Mouse (Mus musculus) hindbrain, embryonic 12.5 days (tissue): ENCODE measurements around the gene Cradd. TPM values are rescaled to one million over a fixed set of nuclear protein-coding genes. Genes with fewer than 3 reads are reported as not detected.

Experiments
- ATAC-seq: fragments of 200-750 bp; cut with Nextera tagmentation; 2 replicates; pipeline ENCODE4 v1.8.0; 2017; ENCODE audit warnings: moderate TSS enrichment; ENCODE audit not compliant: low FRiP score
- H3K27ac ChIP-seq: fragments of 300-500 bp; sonication (generic); 2 replicates; pipeline ENCODE4 v1.5.1; 2016; ENCODE audit warnings: mild to moderate bottlenecking
- H3K27me3 ChIP-seq: fragments of 300-500 bp; sonication (generic); 2 replicates; pipeline ENCODE4 v1.6.1; 2016; ENCODE audit warnings: mild to moderate bottlenecking
- H3K36me3 ChIP-seq: fragments of 300-500 bp; sonication (generic); 2 replicates; pipeline ENCODE4 v1.6.1; 2016; ENCODE audit warnings: mild to moderate bottlenecking
- H3K4me1 ChIP-seq: fragments of 300-500 bp; sonication (generic); 2 replicates; pipeline ENCODE4 v1.6.1; 2016
- H3K4me2 ChIP-seq: fragments of 300-500 bp; sonication (generic); replicated peaks from 2 replicates; pipeline ENCODE4 v1.6.1; 2016; ENCODE audit warnings: mild to moderate bottlenecking
- H3K4me3 ChIP-seq: fragments of 300-500 bp; sonication (generic); 2 replicates; pipeline ENCODE4 v1.5.1; 2016; ENCODE audit warnings: mild to moderate bottlenecking
- H3K9ac ChIP-seq: fragments of 300-500 bp; sonication (generic); 2 replicates; pipeline ENCODE4 v1.6.1; 2016; ENCODE audit warnings: mild to moderate bottlenecking, moderate library complexity
- H3K9me3 ChIP-seq: fragments of 300-500 bp; sonication (generic); replicated peaks from 2 replicates; pipeline ENCODE4 v1.6.1; 2016; ENCODE audit warnings: mild to moderate bottlenecking
- WGBS: fragments of 180-500 bp; shearing (Covaris S2); methylation state at CpG from one replicate; pipeline ENCODE4 v1.1.7; 2016; 5-methylcytosine and 5-hydroxymethylcytosine counted together
- polyA plus RNA-seq: library from polyadenylated mRNA; unstranded; fragments of >200 nt; fragmentation: Nextera tagmentation; extraction: Ambion mirVana; gene quantifications from 2 replicates; pipeline ENCODE4 v1.2.1, GENCODE M21; 2016

The Cradd gene
- polyA plus RNA-seq, 1 experiment from 2014 or later, result 12.4 TPM

GRCm38 (mm10) chr10:95329884-95330283 is 6.0 kb upstream of the Cradd start:
- Histone ChIP-seq H3K9me3 (no peaks in the 10 kb centered on the region), H3K27me3 (peaks cover 4% of the 10 kb centered on the region; the same call in 1 of the 2 replicates), H3K4me2 (no peak overlapping the region), H3K27ac (no peak overlapping the region), H3K4me1 (no peaks in the 10 kb centered on the region), H3K4me3 (no peak overlapping the region), H3K36me3 (no peaks in the 10 kb centered on the region), H3K9ac (no peak overlapping the region)
- no peak for ATAC-seq
- WGBS, result 97% methylated on average over 1 of the region's 1 CpGs

- WGBS, result 60% methylated on average over 1 of the region's 1 CpGs
- no peak overlapping the region for H3K4me3 ChIP-seq
- ATAC-seq, result peak; percentile 56
Measured at GRCm38 (mm10) chr10:95324278-95324631, 322 bp upstream of the Cradd start.

GRCm38 (mm10) chr10:95322076-95323070 is 1.6 kb downstream of the Cradd start:
- H3K4me2 ChIP-seq, result peak overlapping the region; percentile 64
- no peak for ATAC-seq
- H3K9ac ChIP-seq, result no peak overlapping the region
- H3K4me1 ChIP-seq, result peaks cover 8% of the 10 kb centered on the region
- 0 out of 2 replicates have a peak overlapping the region, but pooled peaks have one; percentile 19 for H3K27ac ChIP-seq
- H3K36me3 ChIP-seq, result no peaks in the 10 kb centered on the region
- 67% methylated on average over 20 of the region's 20 CpGs for WGBS
- no peaks in the 10 kb centered on the region for H3K9me3 ChIP-seq
- H3K27me3 ChIP-seq, result no peaks in the 10 kb centered on the region
- no peak overlapping the region for H3K4me3 ChIP-seq

More at GRCm38 (mm10) chr10:95324278-95324631, 322 bp upstream of the Cradd start:
- H3K9ac ChIP-seq, result no peak overlapping the region
- no peaks in the 10 kb centered on the region for H3K27me3 ChIP-seq
- H3K4me2 ChIP-seq, result no peak overlapping the region
- no peak overlapping the region for H3K27ac ChIP-seq
- peaks cover 8% of the 10 kb centered on the region for H3K4me1 ChIP-seq
- no peaks in the 10 kb centered on the region for H3K36me3 ChIP-seq
- H3K9me3 ChIP-seq, result no peaks in the 10 kb centered on the region

GRCm38 (mm10) chr10:95319001-95319400 is 4.9 kb downstream of the Cradd start:
- WGBS, result 91% methylated on average over 13 of the region's 13 CpGs
- H3K9me3 ChIP-seq, result no peaks in the 10 kb centered on the region
- H3K9ac ChIP-seq, result no peak overlapping the region
- no peaks in the 10 kb centered on the region; the same call in 1 of the 2 replicates for H3K27me3 ChIP-seq
- H3K4me2 ChIP-seq, result no peak overlapping the region
- no peaks in the 10 kb centered on the region for H3K36me3 ChIP-seq
- no peak overlapping the region for H3K4me3 ChIP-seq
- H3K27ac ChIP-seq, result no peak overlapping the region
- H3K4me1 ChIP-seq, result peaks cover 14% of the 10 kb centered on the region
- no peak for ATAC-seq

- Histone ChIP-seq H3K36me3 (no peaks in the 10 kb centered on the region), H3K27me3 (no peaks in the 10 kb centered on the region; the same call in 1 of the 2 replicates), H3K4me3 (no peak overlapping the region), H3K9me3 (no peaks in the 10 kb centered on the region), H3K4me2 (no peak overlapping the region), H3K4me1 (peaks cover 14% of the 10 kb centered on the region), H3K27ac (no peak overlapping the region), H3K9ac (no peak overlapping the region)
- 89% methylated on average over 7 of the region's 7 CpGs for WGBS
- ATAC-seq, result no peak
Measured at GRCm38 (mm10) chr10:95318392-95318708, 5.6 kb downstream of the Cradd start.

GRCm38 (mm10) chr10:95317581-95318391 is 6.1 kb downstream of the Cradd start:
- Histone ChIP-seq H3K36me3 (no peaks in the 10 kb centered on the region), H3K9ac (no peak overlapping the region), H3K4me3 (no peak overlapping the region), H3K9me3 (no peaks in the 10 kb centered on the region), H3K4me2 (no peak overlapping the region), H3K4me1 (peaks cover 12% of the 10 kb centered on the region), H3K27ac (no peak overlapping the region), H3K27me3 (no peaks in the 10 kb centered on the region; the same call in 1 of the 2 replicates)
- no peak for ATAC-seq
- 88% methylated on average over 21 of the region's 21 CpGs for WGBS

GRCm38 (mm10) chr10:95317091-95317490 is 6.8 kb downstream of the Cradd start:
- H3K9ac ChIP-seq, result no peak overlapping the region
- H3K27ac ChIP-seq, result no peak overlapping the region
- no peaks in the 10 kb centered on the region for H3K36me3 ChIP-seq
- no peak overlapping the region for H3K4me2 ChIP-seq
- H3K9me3 ChIP-seq, result no peaks in the 10 kb centered on the region
- WGBS, result 88% methylated on average over 14 of the region's 14 CpGs
- no peak for ATAC-seq
- H3K4me1 ChIP-seq, result peaks cover 5% of the 10 kb centered on the region
- no peak overlapping the region for H3K4me3 ChIP-seq
- H3K27me3 ChIP-seq, result peaks cover 4% of the 10 kb centered on the region

- H3K4me3 ChIP-seq, result no peak overlapping the region
- H3K27ac ChIP-seq, result no peak overlapping the region
- peaks cover 4% of the 10 kb centered on the region for H3K27me3 ChIP-seq
- H3K4me2 ChIP-seq, result no peak overlapping the region
- H3K4me1 ChIP-seq, result peaks cover 5% of the 10 kb centered on the region
- 78% methylated on average over 9 of the region's 9 CpGs for WGBS
- ATAC-seq, result no peak
- H3K9me3 ChIP-seq, result no peaks in the 10 kb centered on the region
- no peak overlapping the region for H3K9ac ChIP-seq
- no peaks in the 10 kb centered on the region for H3K36me3 ChIP-seq
Measured at GRCm38 (mm10) chr10:95316675-95317074, 7.3 kb downstream of the Cradd start.

GRCm38 (mm10) chr10:95315801-95316474 is 8.0 kb downstream of the Cradd start:
- no peak; the same call in 1 of the 2 replicates for ATAC-seq
- H3K4me1 ChIP-seq, result peaks cover 12% of the 10 kb centered on the region

GRCm38 (mm10) chr10:95315321-95315720 is 8.6 kb downstream of the Cradd start:
- no peak overlapping the region for H3K4me3 ChIP-seq
- no peaks in the 10 kb centered on the region for H3K36me3 ChIP-seq
- H3K9ac ChIP-seq, result no peak overlapping the region
- H3K27me3 ChIP-seq, result peaks cover 4% of the 10 kb centered on the region
- no peak for ATAC-seq
- H3K9me3 ChIP-seq, result no peaks in the 10 kb centered on the region
- WGBS, result 93% methylated on average over 11 of the region's 11 CpGs
- H3K4me1 ChIP-seq, result peaks cover 16% of the 10 kb centered on the region
- no peak overlapping the region for H3K27ac ChIP-seq
- no peak overlapping the region for H3K4me2 ChIP-seq

More at GRCm38 (mm10) chr10:95315801-95316474, 8.0 kb downstream of the Cradd start:
- Histone ChIP-seq H3K9ac (no peak overlapping the region), H3K27me3 (peaks cover 4% of the 10 kb centered on the region), H3K4me3 (no peak overlapping the region), H3K27ac (no peak overlapping the region), H3K36me3 (no peaks in the 10 kb centered on the region), H3K4me2 (no peak overlapping the region), H3K9me3 (no peaks in the 10 kb centered on the region)
- WGBS, result 34% methylated on average over 19 of the region's 19 CpGs

GRCm38 (mm10) chr10:95314019-95314418 is 9.9 kb downstream of the Cradd start:
- 53% methylated on average over 5 of the region's 5 CpGs for WGBS
- Histone ChIP-seq H3K9ac (no peak overlapping the region), H3K27me3 (peaks cover 4% of the 10 kb centered on the region), H3K27ac (no peak overlapping the region), H3K4me1 (peaks cover 21% of the 10 kb centered on the region), H3K36me3 (no peaks in the 10 kb centered on the region), H3K9me3 (no peaks in the 10 kb centered on the region), H3K4me3 (no peak overlapping the region), H3K4me2 (no peak overlapping the region)
- ATAC-seq, result no peak

- H3K27me3 ChIP-seq, result peaks cover 4% of the 10 kb centered on the region
- H3K4me1 ChIP-seq, result peaks cover 21% of the 10 kb centered on the region
- no peak overlapping the region for H3K9ac ChIP-seq
- H3K36me3 ChIP-seq, result no peaks in the 10 kb centered on the region
- no peaks in the 10 kb centered on the region for H3K9me3 ChIP-seq
- H3K4me3 ChIP-seq, result no peak overlapping the region
- 76% methylated on average over 9 of the region's 9 CpGs for WGBS
- ATAC-seq, result no peak
- no peak overlapping the region for H3K4me2 ChIP-seq
- no peak overlapping the region for H3K27ac ChIP-seq
Measured at GRCm38 (mm10) chr10:95313524-95313923, 10.4 kb downstream of the Cradd start.
